ENCODE assay signal across 19 mouse cellular contexts in the genomic region with DNA sequence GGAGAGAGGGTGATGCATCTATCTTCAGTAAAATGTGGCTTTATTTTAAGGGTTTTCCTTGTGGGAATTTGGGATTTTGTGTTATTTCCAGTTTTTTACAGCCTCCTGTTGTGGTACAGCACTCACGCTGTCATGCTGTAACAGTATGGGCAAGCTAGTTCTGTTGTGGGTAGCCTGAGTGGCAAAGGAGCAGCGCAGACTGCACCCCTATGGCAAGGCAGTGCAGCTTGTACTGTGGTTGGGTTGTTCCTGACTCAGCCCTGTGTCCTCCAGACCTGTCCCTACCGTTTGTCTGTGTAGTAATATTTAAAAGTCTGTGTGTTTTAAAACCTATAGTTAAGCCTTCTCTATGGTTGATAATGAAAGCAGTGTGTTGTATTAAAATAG.
A peak's percentile ranks its signal among the peaks of the same experiment; 100 is the strongest.
DNase-seq lines count a peak whose midpoint lies in the region; ATAC-seq lines count a peak whose summit lies in the region.
"Had no signal": no experiment of that assay in that cellular context is flagged by ENCODE, and none has a peak within 500 bp of the region (broad histone marks: within the 10 kb centered on the region; RNA-seq: fewer than 3 reads in every experiment).

No protein-coding gene starts in this region.

- 67% methylated on average over 3 of the region's 3 CpGs for WGBS in embryonic facial prominence, embryonic 11.5 days
- 67% methylated on average over 3 of the region's 3 CpGs for WGBS in embryonic facial prominence, embryonic 10.5 days
- WGBS in forebrain, embryonic 14.5 days = 7% methylated on average over 3 of the region's 3 CpGs
- 21% methylated on average over 3 of the region's 3 CpGs for WGBS in hindbrain, embryonic 16.5 days
- WGBS in neural tube, embryonic 12.5 days = 35% methylated on average over 3 of the region's 3 CpGs

- no peak overlapping the region for H3K4me3 ChIP-seq in embryonic facial prominence, embryonic 11.5 days (ENCODE audit: low read depth, low read length)
- H3K4me3 ChIP-seq in embryonic facial prominence, embryonic 10.5 days = no peak overlapping the region
- H3K4me3 ChIP-seq in forebrain, embryonic 14.5 days (ENCODE audit: low read depth, low read length) = no peak overlapping the region
- H3K4me3 ChIP-seq in hindbrain, embryonic 16.5 days (ENCODE audit: low read length) = no peak overlapping the region
- H3K4me3 ChIP-seq in neural tube, embryonic 12.5 days = no peak overlapping the region
- H3K4me3 ChIP-seq: heart, embryonic 15.5 days; limb, embryonic 13.5 days; stomach, embryonic 15.5 days had no signal

- no peak for DNase-seq in embryonic facial prominence, embryonic 11.5 days (ENCODE audit: low spot score)
- DNase-seq in embryonic facial prominence, embryonic 10.5 days (ENCODE audit: low spot score) = no peak
- peak; percentile 57 for DNase-seq in forebrain, embryonic 14.5 days (ENCODE audit: low spot score)
- no peak for DNase-seq in adrenal gland, adult 18-20 months (ENCODE audit: low spot score in 2 of 2)
- no peak for DNase-seq in kidney, postnatal 10 days
- no peak for DNase-seq in lung, adult 18-20 months
- DNase-seq: adrenal gland, adult 2 months; cerebellum, postnatal 10 days; kidney, postnatal 25 days; liver, postnatal 0 days; retina, postnatal 1 day; thymus, postnatal 25 days had no signal

- no peak overlapping the region for H3K4me2 ChIP-seq in embryonic facial prominence, embryonic 11.5 days (ENCODE audit: low read depth, low read length)
- peak overlapping the region; percentile 27 for H3K4me2 ChIP-seq in forebrain, embryonic 14.5 days (ENCODE audit: low read length)
- H3K4me2 ChIP-seq in hindbrain, embryonic 16.5 days (ENCODE audit: low read length) = no peak overlapping the region
- H3K4me2 ChIP-seq in neural tube, embryonic 12.5 days (replicated peaks) = no peak overlapping the region; the same call in 1 of the 2 replicates
- H3K4me2 ChIP-seq: heart, embryonic 15.5 days; limb, embryonic 13.5 days; stomach, embryonic 15.5 days had no signal

- ATAC-seq in embryonic facial prominence, embryonic 11.5 days (replicated peaks; ENCODE audit: insufficient number of reproducible peaks, low FRiP score, low TSS enrichment, low read depth) = peak; percentile 84
- peak; percentile 93 for ATAC-seq in forebrain, embryonic 14.5 days
- peak; percentile 91 for ATAC-seq in hindbrain, embryonic 16.5 days
- ATAC-seq in neural tube, embryonic 12.5 days (ENCODE audit: low FRiP score, low read depth) = peak; percentile 94
- ATAC-seq: intestine, embryonic 16.5 days; liver, postnatal 0 days had no signal

- no peaks in the 10 kb centered on the region for H3K27me3 ChIP-seq in embryonic facial prominence, embryonic 11.5 days (ENCODE audit: control insufficient read depth, insufficient read depth, low read length)
- no peaks in the 10 kb centered on the region for H3K27me3 ChIP-seq in embryonic facial prominence, embryonic 10.5 days (replicated peaks; ENCODE audit: low read depth, poor library complexity, severe bottlenecking)
- no peaks in the 10 kb centered on the region for H3K27me3 ChIP-seq in forebrain, embryonic 14.5 days (replicated peaks; ENCODE audit: control insufficient read depth, insufficient read depth, low read length)
- H3K27me3 ChIP-seq in hindbrain, embryonic 16.5 days (replicated peaks; ENCODE audit: control insufficient read depth, insufficient read depth, low read length) = no peaks in the 10 kb centered on the region
- no peaks in the 10 kb centered on the region for H3K27me3 ChIP-seq in neural tube, embryonic 12.5 days (replicated peaks)
- H3K27me3 ChIP-seq: heart, embryonic 15.5 days; limb, embryonic 13.5 days; stomach, embryonic 15.5 days had no signal

- H3K4me1 ChIP-seq in embryonic facial prominence, embryonic 11.5 days (ENCODE audit: control insufficient read depth, insufficient read depth, low read length) = no peaks in the 10 kb centered on the region
- H3K4me1 ChIP-seq in embryonic facial prominence, embryonic 10.5 days = 0 out of 2 replicates have a peak, but pooled peaks cover 4% of the 10 kb centered on the region
- peaks cover 5% of the 10 kb centered on the region; the same call in 1 of the 2 replicates for H3K4me1 ChIP-seq in forebrain, embryonic 14.5 days (ENCODE audit: control insufficient read depth, insufficient read depth, low read length)
- no peaks in the 10 kb centered on the region; the same call in 1 of the 2 replicates for H3K4me1 ChIP-seq in hindbrain, embryonic 16.5 days (ENCODE audit: control insufficient read depth, insufficient read depth, low read depth, low read length)
- peaks cover 3% of the 10 kb centered on the region; the same call in 1 of the 2 replicates for H3K4me1 ChIP-seq in neural tube, embryonic 12.5 days
- H3K4me1 ChIP-seq: heart, embryonic 15.5 days; limb, embryonic 13.5 days; stomach, embryonic 15.5 days had no signal

- no peaks in the 10 kb centered on the region for H3K36me3 ChIP-seq in embryonic facial prominence, embryonic 11.5 days (replicated peaks; ENCODE audit: control insufficient read depth, insufficient read depth, low read depth, low read length)
- peaks cover 33% of the 10 kb centered on the region for H3K36me3 ChIP-seq in embryonic facial prominence, embryonic 10.5 days (replicated peaks)
- H3K36me3 ChIP-seq in forebrain, embryonic 14.5 days (ENCODE audit: control insufficient read depth, insufficient read depth, low read length) = peaks cover 21% of the 10 kb centered on the region
- H3K36me3 ChIP-seq in hindbrain, embryonic 16.5 days (ENCODE audit: control insufficient read depth, insufficient read depth, low read length) = peaks cover 3% of the 10 kb centered on the region
- H3K36me3 ChIP-seq in neural tube, embryonic 12.5 days = peaks cover 17% of the 10 kb centered on the region

- H3K27ac ChIP-seq in embryonic facial prominence, embryonic 11.5 days (replicated peaks; ENCODE audit: low read depth, low read length) = no peak overlapping the region
- H3K27ac ChIP-seq in embryonic facial prominence, embryonic 10.5 days (replicated peaks) = no peak overlapping the region
- H3K27ac ChIP-seq in forebrain, embryonic 14.5 days (ENCODE audit: low read depth, low read length) = peak overlapping the region; percentile 75
- peak overlapping the region; percentile 63; the same call in 1 of the 2 replicates for H3K27ac ChIP-seq in hindbrain, embryonic 16.5 days (ENCODE audit: low read depth, low read length)
- peak overlapping the region; percentile 46; the same call in 1 of the 2 replicates for H3K27ac ChIP-seq in neural tube, embryonic 12.5 days
- H3K27ac ChIP-seq: heart, embryonic 15.5 days; limb, embryonic 13.5 days; macrophage; stomach, embryonic 15.5 days had no signal

- no peaks in the 10 kb centered on the region for H3K9me3 ChIP-seq in embryonic facial prominence, embryonic 11.5 days (replicated peaks; ENCODE audit: control insufficient read depth, low read length)
- H3K9me3 ChIP-seq in embryonic facial prominence, embryonic 10.5 days = no peaks in the 10 kb centered on the region
- H3K9me3 ChIP-seq in forebrain, embryonic 14.5 days (replicated peaks; ENCODE audit: control insufficient read depth, low read length) = no peaks in the 10 kb centered on the region
- H3K9me3 ChIP-seq in hindbrain, embryonic 16.5 days (ENCODE audit: control insufficient read depth, low read length) = no peaks in the 10 kb centered on the region
- no peaks in the 10 kb centered on the region for H3K9me3 ChIP-seq in neural tube, embryonic 12.5 days
- H3K9me3 ChIP-seq: heart, embryonic 15.5 days; limb, embryonic 13.5 days; stomach, embryonic 15.5 days had no signal

- no peak overlapping the region for H3K9ac ChIP-seq in embryonic facial prominence, embryonic 11.5 days (replicated peaks; ENCODE audit: low read length)
- peak overlapping the region; percentile 26; the same call in 1 of the 2 replicates for H3K9ac ChIP-seq in forebrain, embryonic 14.5 days (ENCODE audit: low read length)
- no peak overlapping the region for H3K9ac ChIP-seq in hindbrain, embryonic 16.5 days (ENCODE audit: low read depth, low read length)
- no peak overlapping the region for H3K9ac ChIP-seq in neural tube, embryonic 12.5 days
- H3K9ac ChIP-seq: heart, embryonic 15.5 days; limb, embryonic 13.5 days; liver, postnatal 0 days; stomach, embryonic 15.5 days had no signal

Comparison
In these comparisons a context has a peak if more than half of its experiments do, and no peak if none do; other contexts are left out.
1. H3K27ac ChIP-seq: peak in forebrain, embryonic 14.5 days (single experiment), hindbrain, embryonic 16.5 days (single experiment) and neural tube, embryonic 12.5 days (single experiment); none in embryonic facial prominence, embryonic 11.5 days (single experiment) and embryonic facial prominence, embryonic 10.5 days (single experiment).
2. Peak in every context shown above with its lines, with median percentiles within 50 percentile points of each other: ATAC-seq.